Mouse (Mus musculus): ENCODE data around the gene Fscn1.
A peak's percentile ranks its signal among the peaks of the same experiment; 100 is the strongest.

DNA sequence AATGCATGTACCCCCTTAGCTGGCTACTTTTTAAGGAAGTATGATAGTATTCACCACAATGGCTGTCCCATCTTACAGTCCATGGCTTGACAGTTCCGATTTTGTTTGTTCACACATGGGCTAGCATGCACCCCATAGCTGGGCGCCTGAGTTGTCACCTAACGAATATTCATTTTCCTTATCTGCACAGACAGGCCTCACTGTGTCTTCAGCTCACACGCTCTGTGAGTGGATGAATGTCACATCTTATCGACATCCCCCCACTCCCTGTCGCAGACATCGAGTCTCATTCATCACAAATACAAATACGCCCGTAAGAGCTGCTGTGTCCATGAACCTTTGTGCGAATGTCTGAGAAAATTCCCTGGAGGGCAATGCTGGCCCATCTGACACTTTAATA, 24.1 kb downstream of the Fscn1 start:
- TF ChIP-seq CTCF (IDR thresholded peaks at IDR 0.05; ENCODE audit: low read depth), result no peak
- peak; percentile 71 for TF ChIP-seq EP300 (IDR thresholded peaks at IDR 0.05; ENCODE audit: low read depth)

All from liver, embryonic 14.5 days (tissue).